Mouse (Mus musculus) kidney, embryonic 16.5 days (tissue): ENCODE data around the gene Pfn1. TPM values are rescaled to one million over a fixed set of nuclear protein-coding genes. Genes with fewer than 3 reads are reported as not detected.
A peak's percentile ranks its signal among the peaks of the same experiment; 100 is the strongest.

Experiments
- ATAC-seq: fragments of 200-750 bp; cut with Nextera tagmentation; 2 replicates; pipeline ENCODE4 v1.8.0; 2017; ENCODE audit warnings: moderate TSS enrichment; ENCODE audit not compliant: low FRiP score, low TSS enrichment
- H3K27ac ChIP-seq: fragments of 300-500 bp; sonication (generic); 2 replicates; pipeline ENCODE4 v1.5.1; 2014; ENCODE audit warnings: low read length
- H3K27me3 ChIP-seq: fragments of 300-500 bp; sonication (generic); 2 replicates; pipeline ENCODE4 v1.6.1; 2014; ENCODE audit warnings: low read length, control low read depth, mixed read lengths; ENCODE audit not compliant: insufficient read depth
- H3K36me3 ChIP-seq: fragments of 300-500 bp; sonication (generic); 2 replicates; pipeline ENCODE4 v1.6.1; 2014; ENCODE audit warnings: low read length, control low read depth, mixed read lengths; ENCODE audit not compliant: insufficient read depth
- H3K4me1 ChIP-seq: fragments of 300-500 bp; sonication (generic); 2 replicates; pipeline ENCODE4 v1.6.1; 2014; ENCODE audit warnings: low read length, control low read depth, mixed read lengths; ENCODE audit not compliant: insufficient read depth
- H3K4me2 ChIP-seq: fragments of 300-500 bp; sonication (generic); replicated peaks from 2 replicates; pipeline ENCODE4 v1.6.1; 2014; ENCODE audit warnings: low read depth, low read length
- H3K4me3 ChIP-seq: fragments of 300-500 bp; sonication (generic); 2 replicates; pipeline ENCODE4 v1.5.1; 2014; ENCODE audit warnings: mild to moderate bottlenecking, low read length
- H3K9ac ChIP-seq: fragments of 300-500 bp; sonication (generic); replicated peaks from 2 replicates; pipeline ENCODE4 v1.6.1; 2014; ENCODE audit warnings: low read length
- H3K9me3 ChIP-seq: fragments of 300-500 bp; sonication (generic); 2 replicates; pipeline ENCODE4 v1.6.1; 2016; ENCODE audit warnings: low read length, control low read depth
- WGBS: fragments of 180-500 bp; shearing (Covaris S2); extraction: QIAGEN DNeasy Blood & Tissue Kit; methylation state at CpG from one replicate; pipeline ENCODE4 v1.1.7; 2014; 5-methylcytosine and 5-hydroxymethylcytosine counted together
- polyA plus RNA-seq: library from polyadenylated mRNA; unstranded; fragments of >200 nt; fragmentation: Nextera tagmentation; extraction: Ambion mirVana; gene quantifications from 2 replicates; pipeline ENCODE4 v1.2.1, GENCODE M21; 2015

The Pfn1 gene
- polyA plus RNA-seq, 1 experiment from 2014 or later = 1,671 TPM

DNA sequence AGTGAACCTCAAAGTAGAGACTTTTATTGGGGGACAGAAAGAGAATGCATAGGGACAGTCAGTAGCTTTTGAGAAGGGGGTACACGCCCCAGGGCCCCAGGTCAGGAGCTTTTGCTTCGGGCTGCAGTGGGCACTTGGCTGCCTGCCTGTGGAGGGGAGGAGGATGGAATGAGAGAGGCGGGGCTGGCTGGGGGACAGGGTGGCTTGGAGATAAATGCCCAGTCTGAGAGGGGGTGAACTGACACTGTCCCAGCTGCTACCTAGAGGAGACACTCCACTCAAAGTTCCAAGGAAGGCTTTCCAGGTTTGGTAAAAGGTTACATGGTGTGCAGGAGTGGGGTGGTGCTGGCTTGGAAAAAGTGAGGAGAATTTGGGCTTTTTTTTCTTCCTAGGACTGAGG lies 2.5 kb upstream of the Pfn1 start, which contains the start of gene Eno3:
Gene Eno3, plus strand, starts transcription at position 239 of the 400 bp plus-strand sequence.
- peak within 1 kb of the TSS; percentile 98 for H3K4me2 ChIP-seq
- H3K27me3 ChIP-seq = no peaks in the 10 kb centered on the region
- no peaks in the 10 kb centered on the region for H3K9me3 ChIP-seq
- H3K4me3 ChIP-seq = peak within 1 kb of the TSS; percentile 100
- 7% methylated on average over 3 of the region's 3 CpGs for WGBS
- ATAC-seq = no peak
- peak within 1 kb of the TSS; percentile 99 for H3K27ac ChIP-seq
- peaks cover 20% of the 10 kb centered on the region for H3K36me3 ChIP-seq
- H3K4me1 ChIP-seq = peaks cover 37% of the 10 kb centered on the region
- peak within 1 kb of the TSS; percentile 99 for H3K9ac ChIP-seq

DNA sequence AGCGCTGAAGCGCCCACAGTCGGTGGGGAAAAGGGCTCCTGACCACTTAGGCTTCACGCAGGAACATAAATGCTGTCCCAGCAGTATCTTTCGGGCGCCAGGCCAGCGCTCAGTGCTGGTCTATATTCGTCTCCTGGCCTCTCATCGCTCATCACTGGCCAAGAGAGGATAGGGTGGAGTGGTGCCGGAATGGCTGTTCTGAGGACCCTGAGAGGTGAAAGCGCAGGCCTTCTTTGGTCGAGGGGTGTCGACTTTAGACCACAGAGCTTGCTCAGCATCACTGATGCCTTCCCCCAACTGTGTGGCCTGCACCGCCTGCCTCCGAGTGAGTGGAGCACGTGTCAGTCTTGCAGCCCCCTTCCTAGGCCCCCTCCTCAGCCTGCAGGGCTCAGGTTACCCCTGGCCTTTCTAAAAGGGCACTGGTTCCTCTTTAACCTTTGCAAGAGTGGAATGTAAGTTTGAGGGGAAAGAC lies 2.0 kb upstream of the Pfn1 start:
- 11% methylated on average over 16 of the region's 16 CpGs for WGBS
- H3K27ac ChIP-seq = peak overlapping the region; percentile 99
- peaks cover 41% of the 10 kb centered on the region for H3K4me1 ChIP-seq
- peak overlapping the region; percentile 99 for H3K9ac ChIP-seq
- no peaks in the 10 kb centered on the region for H3K27me3 ChIP-seq
- H3K4me3 ChIP-seq = peak overlapping the region; percentile 100
- H3K9me3 ChIP-seq = no peaks in the 10 kb centered on the region
- peak overlapping the region; percentile 98 for H3K4me2 ChIP-seq
- 0 out of 2 replicates have a peak, but pooled peaks have one; percentile 8 for ATAC-seq
- peaks cover 21% of the 10 kb centered on the region for H3K36me3 ChIP-seq

DNA sequence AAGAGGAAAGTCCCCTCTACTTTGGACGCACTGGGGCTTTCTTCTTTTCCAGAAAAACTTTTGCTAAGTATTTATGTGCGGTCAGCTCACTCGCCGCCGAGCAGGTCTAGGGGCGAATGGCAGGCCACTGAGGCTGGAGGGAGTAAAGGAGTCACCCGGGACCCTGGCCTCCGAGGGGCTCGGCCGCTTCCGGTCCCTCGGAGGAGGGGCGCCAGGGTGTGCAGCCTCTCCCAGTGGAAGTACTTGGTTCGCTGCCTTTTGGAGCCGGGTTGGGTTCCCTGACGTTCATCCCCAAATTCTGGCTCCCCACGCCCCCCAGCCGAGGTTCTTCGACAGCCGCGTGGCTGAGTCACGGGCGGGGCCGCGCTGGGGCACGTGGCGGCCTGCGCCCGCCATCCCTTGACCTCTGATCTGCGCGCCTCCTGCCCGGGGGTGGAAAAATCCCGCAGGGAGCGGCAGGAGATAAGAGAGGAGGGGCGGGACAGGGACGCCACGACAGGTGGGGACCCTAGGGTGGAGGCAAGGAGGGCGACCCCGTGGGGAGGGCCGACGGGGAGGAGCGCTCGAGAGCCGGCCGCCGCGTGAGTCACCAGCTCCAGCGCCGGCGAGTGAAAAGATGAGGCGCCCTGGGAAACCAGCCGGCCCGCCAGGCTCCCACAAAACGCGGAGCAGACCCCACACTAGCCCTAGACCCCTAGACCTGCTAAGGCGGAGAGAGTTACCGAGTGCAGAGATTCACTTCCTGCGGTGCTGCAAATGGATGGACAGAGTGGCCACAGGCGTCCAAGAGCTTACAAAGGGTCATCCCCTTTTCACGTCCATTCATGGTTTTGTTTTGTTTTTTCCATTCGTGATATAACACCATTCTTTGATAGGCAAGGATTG lies 1.4 kb upstream of the Pfn1 start:
- Histone ChIP-seq H3K27ac (peak overlapping the region; percentile 99), H3K4me1 (peaks cover 48% of the 10 kb centered on the region), H3K4me3 (peak overlapping the region; percentile 100), H3K4me2 (peak overlapping the region; percentile 98), H3K27me3 (no peaks in the 10 kb centered on the region), H3K36me3 (peaks cover 27% of the 10 kb centered on the region), H3K9ac (peak overlapping the region; percentile 99), H3K9me3 (no peaks in the 10 kb centered on the region)
- WGBS = 1% methylated on average over 58 of the region's 61 CpGs
- ATAC-seq = peak; percentile 44

DNA sequence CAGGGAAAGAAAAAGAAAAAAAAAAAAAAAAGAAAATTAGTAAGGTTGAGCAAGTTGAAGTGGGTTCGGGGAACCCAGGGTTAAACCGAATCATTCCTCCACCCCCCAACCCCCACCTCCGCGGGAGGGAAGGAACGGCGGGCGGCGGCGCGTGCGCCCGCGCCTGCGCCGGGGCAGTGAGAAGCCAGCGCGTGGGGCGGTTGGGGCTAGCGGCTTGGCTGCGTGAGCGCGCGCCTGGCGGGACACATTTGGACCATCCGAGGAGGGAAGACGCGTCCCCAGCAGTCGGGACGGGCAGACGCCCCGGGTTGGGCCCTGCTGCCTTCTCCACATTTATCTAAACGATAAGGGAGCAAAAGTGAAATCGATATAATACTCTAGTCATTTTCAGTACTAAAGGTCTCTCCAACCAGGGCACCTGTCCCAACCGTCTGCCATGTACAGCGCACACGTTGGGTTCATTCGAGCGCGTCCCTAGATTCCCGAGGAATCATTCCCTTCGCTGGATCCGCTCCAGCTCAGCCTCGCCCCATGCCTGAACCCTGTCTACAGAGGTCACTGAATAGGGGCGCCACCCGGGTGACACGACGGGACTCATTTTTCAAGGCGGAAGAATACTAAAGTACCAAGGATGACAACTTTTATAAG lies 603 bp upstream of the Pfn1 start:
- H3K9me3 ChIP-seq = no peaks in the 10 kb centered on the region
- under 1% methylated on average over 48 of the region's 48 CpGs for WGBS
- H3K9ac ChIP-seq = peak overlapping the region; percentile 99
- H3K36me3 ChIP-seq = peaks cover 27% of the 10 kb centered on the region
- ATAC-seq = peak; percentile 60
- H3K27me3 ChIP-seq = no peaks in the 10 kb centered on the region
- H3K4me1 ChIP-seq = peaks cover 53% of the 10 kb centered on the region
- peak overlapping the region; percentile 100 for H3K4me3 ChIP-seq
- peak overlapping the region; percentile 99 for H3K27ac ChIP-seq
- H3K4me2 ChIP-seq = peak overlapping the region; percentile 98

DNA sequence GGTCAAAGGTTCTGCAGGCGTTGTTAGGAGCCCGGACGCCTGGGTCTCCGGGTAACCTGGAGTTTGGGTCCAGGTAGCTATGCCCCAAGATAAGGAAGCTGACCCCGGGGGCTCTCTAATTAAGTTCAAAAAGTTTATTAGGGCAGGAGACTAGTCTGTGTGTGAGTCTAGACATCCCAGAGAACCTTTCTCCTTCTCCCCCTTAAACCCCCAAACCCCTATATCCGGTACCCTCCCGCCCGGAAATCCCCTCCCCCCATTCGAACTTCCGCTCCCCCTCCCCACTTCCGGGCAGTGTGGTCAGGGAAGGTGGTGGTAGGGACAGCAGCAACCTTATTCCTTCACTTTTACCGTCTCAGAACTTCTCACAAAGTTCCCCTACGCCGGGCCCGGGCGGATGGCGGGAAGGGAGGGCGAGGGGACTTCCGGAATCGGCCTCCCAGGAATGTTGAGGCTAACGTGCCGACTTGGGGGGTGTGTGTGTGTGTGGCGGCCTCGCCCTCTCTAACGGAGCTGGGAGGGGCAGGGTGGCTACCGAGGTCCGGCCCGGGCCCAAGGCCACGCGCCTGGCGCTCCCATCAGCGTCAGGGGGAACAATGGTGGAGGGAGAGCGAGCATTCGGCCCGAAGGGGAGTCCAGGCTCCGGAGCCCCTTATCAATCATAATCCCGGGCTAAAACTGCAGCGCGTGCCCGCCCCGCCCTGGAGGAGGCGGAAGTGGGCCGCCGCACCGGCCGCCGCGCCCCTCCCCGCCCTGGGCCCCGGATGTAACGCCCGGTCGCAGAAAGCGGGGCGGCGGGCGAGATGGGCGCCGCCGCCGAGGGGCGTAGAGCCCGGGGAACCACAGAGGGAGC lies 873 bp downstream of the Pfn1 start:
- WGBS = under 1% methylated on average over 59 of the region's 63 CpGs
- Histone ChIP-seq H3K4me1 (peaks cover 68% of the 10 kb centered on the region), H3K36me3 (peaks cover 41% of the 10 kb centered on the region), H3K4me3 (peak overlapping the region; percentile 100), H3K4me2 (peak overlapping the region; percentile 98), H3K27ac (peak overlapping the region; percentile 99), H3K9ac (peak overlapping the region; percentile 99), H3K27me3 (no peaks in the 10 kb centered on the region), H3K9me3 (no peaks in the 10 kb centered on the region)
- ATAC-seq = peak; percentile 25

DNA sequence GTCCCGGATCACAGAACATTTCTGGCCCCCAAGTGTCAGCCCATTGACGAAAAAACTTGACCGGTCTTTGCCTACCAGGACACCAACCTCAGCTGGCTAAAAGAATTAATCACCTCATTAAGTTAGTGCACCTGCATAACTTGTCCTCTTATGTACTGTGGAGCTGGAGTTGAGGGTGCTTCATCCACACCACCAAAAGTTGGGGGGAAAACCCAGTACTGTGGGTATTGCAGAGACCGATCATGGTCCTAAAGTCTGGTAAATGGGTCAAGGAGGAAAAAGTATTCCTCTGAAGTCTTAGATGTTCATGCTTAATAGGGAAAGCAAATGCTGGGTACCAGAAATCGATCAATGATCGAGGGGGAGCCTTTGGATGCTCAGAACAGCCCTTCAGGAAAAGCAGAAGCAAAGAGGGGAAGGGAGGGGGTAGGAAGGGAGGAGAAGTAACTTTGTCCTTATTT lies 1.5 kb downstream of the Pfn1 start:
- ATAC-seq = no peak
- WGBS = 35% methylated on average over 6 of the region's 6 CpGs
- H3K4me2 ChIP-seq = peak overlapping the region; percentile 98
- H3K4me1 ChIP-seq = peaks cover 73% of the 10 kb centered on the region
- peak overlapping the region; percentile 99 for H3K9ac ChIP-seq
- peak overlapping the region; percentile 100 for H3K4me3 ChIP-seq
- H3K27me3 ChIP-seq = no peaks in the 10 kb centered on the region
- H3K27ac ChIP-seq = peak overlapping the region; percentile 99
- H3K9me3 ChIP-seq = no peaks in the 10 kb centered on the region
- peaks cover 41% of the 10 kb centered on the region for H3K36me3 ChIP-seq

DNA sequence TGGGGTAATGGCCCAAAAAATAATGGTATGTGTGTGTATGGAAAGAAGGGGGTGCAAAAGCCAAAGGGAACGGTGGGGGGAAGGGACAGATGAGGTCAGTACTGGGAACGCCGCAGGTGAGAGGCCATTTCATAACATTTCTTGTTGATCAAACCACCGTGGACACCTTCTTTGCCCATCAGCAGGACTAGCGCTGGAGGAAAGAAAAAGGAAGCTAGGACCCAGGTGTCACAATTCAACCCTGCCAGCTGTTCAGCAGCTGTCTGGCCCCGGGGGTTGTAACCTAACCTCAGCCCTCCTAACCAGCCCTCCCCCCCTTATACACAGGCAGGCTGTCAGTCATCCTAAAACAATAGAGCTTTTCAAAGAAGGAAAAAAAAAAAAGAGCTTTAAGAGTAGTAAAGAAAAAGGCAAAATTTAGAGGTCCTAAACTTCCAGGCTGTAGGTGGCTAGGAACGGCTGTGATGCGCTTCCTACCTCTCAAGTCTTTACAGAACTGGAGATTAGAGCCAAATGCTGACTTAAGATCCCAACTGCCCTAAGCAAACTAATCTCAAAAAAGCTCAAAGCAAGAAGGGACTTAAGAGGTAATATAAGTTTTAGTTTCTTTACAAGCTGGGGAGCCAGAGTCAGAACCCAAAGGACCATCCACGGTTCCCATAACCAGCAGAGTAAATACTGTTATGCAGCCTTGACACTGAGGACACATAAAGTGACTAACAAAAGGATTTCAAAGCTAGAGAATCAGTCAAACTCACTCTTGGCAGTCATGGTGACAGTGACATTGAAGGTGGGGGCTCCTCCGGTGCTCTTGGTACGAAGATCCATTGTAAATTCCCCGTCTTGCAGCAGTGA lies 2.2 kb downstream of the Pfn1 start:
- Histone ChIP-seq H3K27ac (peak overlapping the region; percentile 99), H3K9me3 (no peaks in the 10 kb centered on the region), H3K4me2 (peak overlapping the region; percentile 98), H3K4me3 (peak overlapping the region; percentile 100), H3K9ac (peak overlapping the region; percentile 99), H3K27me3 (no peaks in the 10 kb centered on the region), H3K4me1 (peaks cover 67% of the 10 kb centered on the region), H3K36me3 (peaks cover 41% of the 10 kb centered on the region)
- WGBS = 39% methylated on average over 12 of the region's 12 CpGs
- no peak for ATAC-seq

DNA sequence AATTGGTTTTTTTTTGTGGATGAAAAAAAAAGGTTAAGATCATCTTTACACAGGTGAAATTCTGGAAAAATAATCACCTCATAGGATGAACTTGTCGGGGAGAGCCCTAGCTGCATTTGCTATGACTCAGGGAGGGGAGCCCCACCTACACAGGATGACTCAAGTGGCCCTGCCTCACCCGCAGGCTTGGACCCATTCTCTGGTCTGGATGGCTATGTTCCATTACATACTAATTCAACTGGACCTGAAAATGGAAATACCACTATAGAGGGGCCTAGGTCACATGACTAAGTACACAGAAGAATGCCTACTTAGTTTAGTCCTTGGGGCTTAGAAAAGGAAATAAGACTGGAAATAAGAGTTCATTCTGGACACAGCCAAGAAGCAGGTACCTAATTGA lies 3.1 kb downstream of the Pfn1 start:
- peak overlapping the region; percentile 100; the same call in 1 of the 2 replicates for H3K4me3 ChIP-seq
- H3K9ac ChIP-seq = no peak overlapping the region; the same call in 1 of the 2 replicates
- no peak for ATAC-seq
- H3K27ac ChIP-seq = no peak overlapping the region; the same call in 1 of the 2 replicates
- H3K4me1 ChIP-seq = peaks cover 59% of the 10 kb centered on the region
- peak overlapping the region; percentile 98; the same call in 1 of the 2 replicates for H3K4me2 ChIP-seq
- 68% methylated on average over 2 of the region's 2 CpGs for whole genome bisulfite sequencing
- H3K36me3 ChIP-seq = peaks cover 41% of the 10 kb centered on the region
- no peaks in the 10 kb centered on the region for H3K27me3 ChIP-seq
- no peaks in the 10 kb centered on the region for H3K9me3 ChIP-seq
